Mouse (Mus musculus) heart, embryonic 10.5 days (tissue): ENCODE data around the gene Gm20388. TPM values are rescaled to one million over a fixed set of nuclear protein-coding genes. Genes with fewer than 3 reads are reported as not detected.
A peak's percentile ranks its signal among the peaks of the same experiment; 100 is the strongest.

Experiments used
- DNase-seq: peaks from one replicate; pipeline ENCODE4 v3.0.0-alpha.2; 2017; ENCODE audit warnings: low spot score
- H3K27ac ChIP-seq: fragments of 300-500 bp; sonication (generic); 2 replicates; pipeline ENCODE4 v1.5.1; 2016; ENCODE audit warnings: mild to moderate bottlenecking
- H3K27me3 ChIP-seq: fragments of 300-500 bp; sonication (generic); 2 replicates; pipeline ENCODE4 v1.6.1; 2016; ENCODE audit warnings: mild to moderate bottlenecking; ENCODE audit not compliant: poor library complexity, insufficient read depth, severe bottlenecking
- H3K36me3 ChIP-seq: fragments of 300-500 bp; sonication (generic); 2 replicates; pipeline ENCODE4 v1.6.1; 2016; ENCODE audit warnings: mild to moderate bottlenecking, moderate library complexity
- H3K4me1 ChIP-seq: fragments of 300-500 bp; sonication (generic); 2 replicates; pipeline ENCODE4 v1.6.1; 2016; ENCODE audit warnings: mild to moderate bottlenecking
- H3K4me3 ChIP-seq: fragments of 300-500 bp; sonication (generic); 2 replicates; pipeline ENCODE4 v1.5.1; 2016; ENCODE audit warnings: mild to moderate bottlenecking, moderate library complexity
- H3K9me3 ChIP-seq: fragments of 300-500 bp; sonication (generic); 2 replicates; pipeline ENCODE4 v1.6.1; 2016; ENCODE audit warnings: mild to moderate bottlenecking, moderate library complexity
- WGBS: fragments of 180-500 bp; shearing (Covaris S2); methylation state at CpG from one replicate; pipeline ENCODE4 v1.1.7; 2016; 5-methylcytosine and 5-hydroxymethylcytosine counted together
- polyA plus RNA-seq: library from polyadenylated mRNA; unstranded; fragments of >200 nt; fragmentation: Nextera tagmentation; extraction: Ambion mirVana; gene quantifications from 2 replicates; pipeline ENCODE4 v1.2.1, GENCODE M21; 2016

The Gm20388 gene
- polyA plus RNA-seq, 1 experiment from 2014 or later: 4.5 TPM

DNA sequence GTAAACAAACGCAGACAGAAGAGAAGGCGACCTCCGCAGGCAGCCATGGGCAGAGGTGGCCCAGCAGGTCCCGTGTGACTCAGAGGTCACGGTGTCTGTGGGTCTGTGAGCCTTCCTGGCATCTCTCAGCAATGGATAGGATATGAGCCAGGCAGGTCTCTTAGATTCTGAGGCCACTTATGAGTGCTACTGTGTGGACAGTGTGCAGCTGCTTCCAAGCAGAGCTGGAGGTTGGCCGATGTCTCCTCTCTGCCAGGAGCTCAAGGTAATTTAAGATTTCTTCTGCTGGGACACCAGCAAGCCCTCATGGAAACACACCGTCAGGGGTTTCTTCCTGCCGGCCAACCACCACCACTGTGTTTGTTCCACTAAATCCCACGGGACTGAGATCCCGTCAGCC lies 4397.1 kb downstream of the Gm20388 start:
- Histone ChIP-seq H3K27me3 (no peaks in the 10 kb centered on the region), H3K36me3 (peaks cover 34% of the 10 kb centered on the region; the same call in 1 of the 2 replicates), H3K27ac (no peak overlapping the region), H3K4me1 (peaks cover 54% of the 10 kb centered on the region), H3K9me3 (no peaks in the 10 kb centered on the region), H3K4me3 (no peak overlapping the region)
- 88% methylated on average over 10 of the region's 10 CpGs for WGBS
- DNase-seq: no peak

DNA sequence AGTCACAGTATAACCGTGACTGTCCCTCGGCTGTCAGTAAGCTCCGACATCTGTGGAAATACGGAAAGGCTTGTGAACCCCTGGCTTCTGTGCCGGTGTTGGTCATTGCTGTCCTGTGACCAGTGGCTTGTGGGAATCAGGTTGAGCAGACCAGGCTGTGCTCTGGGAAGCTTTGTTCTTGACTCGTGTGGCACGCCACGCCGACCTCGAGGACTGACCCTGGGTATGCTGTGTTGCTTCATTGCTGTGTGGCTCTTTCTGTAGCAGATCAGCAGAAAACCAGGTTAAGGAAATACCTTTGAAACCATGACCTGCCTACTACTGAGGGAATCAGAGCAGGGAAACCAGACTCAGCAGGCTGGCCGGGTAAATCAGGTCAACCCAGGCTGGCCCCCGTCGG lies 4399.9 kb downstream of the Gm20388 start:
- no peak for DNase-seq
- Histone ChIP-seq H3K27ac (no peak overlapping the region), H3K9me3 (no peaks in the 10 kb centered on the region), H3K4me1 (peaks cover 50% of the 10 kb centered on the region), H3K4me3 (no peak overlapping the region), H3K36me3 (peaks cover 31% of the 10 kb centered on the region; the same call in 1 of the 2 replicates), H3K27me3 (no peaks in the 10 kb centered on the region)
- WGBS: 86% methylated on average over 13 of the region's 13 CpGs

DNA sequence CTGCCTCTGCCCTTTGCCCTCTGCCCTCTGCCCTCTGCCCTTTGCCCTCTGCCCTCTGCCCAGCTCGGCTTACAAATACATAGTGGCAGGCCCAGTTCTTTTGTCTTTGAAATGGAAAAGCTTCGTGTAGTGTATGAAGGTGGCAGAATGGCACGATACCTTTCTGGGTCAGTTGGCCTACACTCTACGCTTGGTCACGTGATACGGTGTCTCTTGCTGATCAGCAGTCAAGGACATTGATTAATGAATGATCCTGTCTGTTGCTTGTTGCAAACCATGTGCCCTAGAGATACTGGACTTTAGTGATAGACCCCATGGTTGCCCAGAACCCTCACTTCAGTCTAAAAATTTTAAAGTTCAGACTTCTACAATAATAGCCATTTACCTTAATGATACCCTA lies 4400.5 kb downstream of the Gm20388 start:
- H3K27ac ChIP-seq: no peak overlapping the region
- H3K36me3 ChIP-seq: peaks cover 26% of the 10 kb centered on the region; the same call in 1 of the 2 replicates
- H3K9me3 ChIP-seq: no peaks in the 10 kb centered on the region
- peaks cover 50% of the 10 kb centered on the region for H3K4me1 ChIP-seq
- no peak for DNase-seq
- H3K4me3 ChIP-seq: no peak overlapping the region
- H3K27me3 ChIP-seq: no peaks in the 10 kb centered on the region
- WGBS: 87% methylated on average over 6 of the region's 6 CpGs

DNA sequence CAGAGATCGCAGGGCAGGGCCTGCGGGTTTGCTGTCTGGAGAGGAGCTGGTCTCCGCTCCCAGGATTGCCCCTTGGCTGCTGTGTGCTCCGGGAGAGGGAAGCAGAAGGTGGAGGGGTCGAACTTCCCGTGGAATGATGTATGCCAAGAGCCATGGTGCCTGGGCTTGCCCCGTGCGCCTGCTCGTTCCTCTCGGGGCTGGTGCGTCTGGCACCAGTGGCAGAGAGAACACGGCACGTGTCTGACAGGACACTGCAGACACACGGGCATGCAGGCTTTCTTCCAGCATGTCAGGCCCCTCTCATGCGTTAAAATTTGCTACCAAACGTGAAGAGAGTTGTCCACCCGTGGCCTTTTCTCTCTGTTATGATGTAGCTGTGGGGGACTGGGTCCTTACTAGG lies 4401.1 kb downstream of the Gm20388 start:
- peak overlapping the region; percentile 24; the same call in 1 of the 2 replicates for H3K27ac ChIP-seq
- 89% methylated on average over 17 of the region's 17 CpGs for WGBS

DNA sequence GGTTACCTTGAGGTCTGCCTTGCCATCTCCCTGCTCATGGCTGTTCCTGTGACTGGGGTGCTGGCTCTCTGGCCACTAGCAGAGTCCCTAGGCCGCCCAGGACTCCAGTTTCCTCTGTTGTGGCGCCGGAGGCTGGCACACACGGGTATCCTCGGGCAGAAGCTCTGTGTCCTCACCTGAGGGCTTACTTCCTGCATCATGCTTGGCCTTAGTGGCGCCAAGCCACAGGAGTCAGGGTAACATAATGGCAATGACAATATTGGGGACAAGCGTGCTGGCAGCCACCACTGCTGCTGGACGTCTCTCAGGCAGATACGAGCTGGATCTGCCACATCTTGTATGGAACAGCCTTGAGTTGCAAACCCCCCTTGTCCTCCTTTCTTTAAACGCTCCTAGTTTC lies 4401.6 kb downstream of the Gm20388 start:
- no peak for DNase-seq
- H3K4me1 ChIP-seq: peaks cover 50% of the 10 kb centered on the region
- no peaks in the 10 kb centered on the region for H3K9me3 ChIP-seq
- H3K27ac ChIP-seq: peak overlapping the region; percentile 24; the same call in 1 of the 2 replicates
- no peak overlapping the region for H3K4me3 ChIP-seq
- H3K36me3 ChIP-seq: peaks cover 20% of the 10 kb centered on the region; the same call in 1 of the 2 replicates
- 92% methylated on average over 10 of the region's 10 CpGs for WGBS
- H3K27me3 ChIP-seq: no peaks in the 10 kb centered on the region

More for the DNA sequence above, 4401.1 kb downstream of the Gm20388 start:
- Histone ChIP-seq H3K27me3 (no peaks in the 10 kb centered on the region), H3K4me1 (peaks cover 50% of the 10 kb centered on the region), H3K36me3 (peaks cover 25% of the 10 kb centered on the region; the same call in 1 of the 2 replicates), H3K9me3 (no peaks in the 10 kb centered on the region), H3K4me3 (no peak overlapping the region)
- DNase-seq: no peak

DNA sequence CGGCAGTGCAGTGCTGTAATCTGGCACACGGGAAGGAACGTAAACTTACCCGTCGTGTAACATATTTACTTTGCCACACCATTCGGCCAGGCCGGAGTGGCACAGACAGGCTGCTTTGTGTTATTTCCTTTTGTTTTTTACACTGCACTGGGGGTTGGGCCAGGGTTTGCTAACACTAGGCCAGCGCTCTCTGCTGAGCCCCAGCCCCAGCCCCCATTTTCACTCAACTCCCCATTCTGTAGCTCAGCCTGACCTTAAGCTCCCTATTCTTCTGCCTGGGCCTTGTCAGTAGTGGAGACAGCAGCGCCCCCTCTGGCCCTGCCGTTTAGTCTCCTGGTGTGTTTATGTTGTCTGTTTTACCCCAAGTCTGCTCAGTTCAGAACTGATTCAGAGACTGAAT lies 4404.2 kb downstream of the Gm20388 start:
- no peak for DNase-seq
- Histone ChIP-seq H3K9me3 (no peaks in the 10 kb centered on the region), H3K36me3 (peaks cover 7% of the 10 kb centered on the region; the same call in 1 of the 2 replicates), H3K27ac (no peak overlapping the region), H3K4me3 (no peak overlapping the region), H3K27me3 (no peaks in the 10 kb centered on the region), H3K4me1 (peaks cover 58% of the 10 kb centered on the region)
- 61% methylated on average over 10 of the region's 10 CpGs for WGBS

DNA sequence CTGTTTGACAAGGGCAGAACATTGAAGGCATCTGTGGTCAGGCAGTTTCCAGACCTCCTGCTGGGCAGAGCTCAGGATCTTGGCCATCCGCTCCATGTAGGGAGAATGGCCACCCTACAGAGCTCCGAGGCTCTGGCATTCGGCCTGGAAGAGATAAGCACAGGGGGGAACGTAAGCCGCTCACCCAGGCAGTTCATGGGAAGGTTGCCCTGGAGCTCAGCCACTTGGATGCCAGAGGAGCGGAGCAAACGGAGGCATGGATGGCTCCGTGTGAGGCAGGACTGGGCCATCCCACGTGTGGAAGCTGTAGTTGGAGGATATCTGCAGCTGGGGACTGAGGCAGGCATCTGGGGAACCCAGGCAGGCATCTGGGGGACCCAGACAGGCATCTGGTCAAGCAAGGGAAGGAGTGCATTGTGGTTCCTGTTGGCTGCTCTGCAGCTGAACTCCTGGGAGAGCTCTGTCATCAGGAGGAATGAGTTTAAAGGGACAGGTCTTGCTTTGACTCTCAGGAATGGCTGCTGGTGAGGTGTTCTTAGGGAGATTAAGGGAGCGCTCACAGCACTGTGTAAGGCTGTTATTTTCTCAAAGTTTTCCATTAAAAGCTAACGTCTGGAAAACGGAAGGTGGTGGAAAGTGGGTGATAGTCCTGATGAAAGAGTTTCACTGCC lies 4406.0 kb downstream of the Gm20388 start:
- no peaks in the 10 kb centered on the region for H3K27me3 ChIP-seq
- no peaks in the 10 kb centered on the region; the same call in 1 of the 2 replicates for H3K36me3 ChIP-seq
- 26% methylated on average over 12 of the region's 12 CpGs for WGBS
- peak overlapping the region; percentile 80 for H3K27ac ChIP-seq
- H3K4me1 ChIP-seq: peaks cover 59% of the 10 kb centered on the region
- H3K4me3 ChIP-seq: peak overlapping the region; percentile 40
- DNase-seq: no peak
- no peaks in the 10 kb centered on the region for H3K9me3 ChIP-seq

DNA sequence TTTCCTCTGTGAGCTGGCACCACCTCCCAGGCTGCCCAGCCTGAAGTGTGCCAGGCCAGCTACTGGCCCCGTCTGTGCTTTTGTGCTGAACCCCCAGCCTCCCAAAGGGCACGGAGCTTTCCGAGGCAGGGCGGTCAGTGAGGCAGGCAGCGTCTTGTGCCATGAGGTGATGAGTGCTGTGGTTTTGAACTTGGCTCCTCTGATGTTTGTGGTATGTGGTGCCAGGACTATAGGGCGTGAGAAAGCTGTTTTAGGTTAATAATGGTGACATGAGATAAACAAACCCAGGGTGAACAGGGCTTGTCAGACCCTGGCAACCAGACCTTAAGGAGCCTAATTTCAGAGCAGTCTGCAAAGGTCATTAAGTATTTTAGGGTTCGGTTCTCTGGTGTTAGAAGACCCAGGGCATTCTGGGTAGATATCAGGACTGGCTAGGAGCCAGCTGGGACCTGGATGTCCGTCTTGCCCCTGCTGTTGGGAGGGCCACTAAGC lies 4406.6 kb downstream of the Gm20388 start:
- H3K36me3 ChIP-seq: peaks cover under 1% of the 10 kb centered on the region; the same call in 1 of the 2 replicates
- no peak overlapping the region for H3K4me3 ChIP-seq
- H3K27me3 ChIP-seq: no peaks in the 10 kb centered on the region
- H3K9me3 ChIP-seq: no peaks in the 10 kb centered on the region
- peak overlapping the region; percentile 80 for H3K27ac ChIP-seq
- peaks cover 61% of the 10 kb centered on the region for H3K4me1 ChIP-seq
- 51% methylated on average over 8 of the region's 8 CpGs for WGBS
- no peak for DNase-seq

DNA sequence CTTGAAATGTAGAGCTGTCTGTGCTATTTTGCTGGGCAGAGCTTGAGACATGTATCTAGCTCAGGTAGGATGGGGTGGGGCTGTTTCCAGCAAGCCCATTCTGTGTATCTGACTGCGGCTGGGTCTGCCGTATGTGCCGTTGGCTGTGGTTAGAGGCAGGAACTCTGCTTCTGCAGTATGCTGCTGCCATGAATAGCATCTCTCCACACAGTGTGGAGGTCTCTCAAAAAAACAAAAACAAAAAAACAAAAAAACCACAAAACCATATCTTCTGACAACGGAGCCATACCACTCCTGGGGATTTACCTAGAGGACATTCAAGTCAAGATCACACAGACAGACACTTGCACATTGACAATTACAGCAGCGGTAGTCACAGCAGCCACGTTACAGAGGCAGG lies 4407.2 kb downstream of the Gm20388 start:
- Histone ChIP-seq H3K36me3 (peaks cover 6% of the 10 kb centered on the region; the same call in 1 of the 2 replicates), H3K27me3 (no peaks in the 10 kb centered on the region), H3K4me1 (peaks cover 61% of the 10 kb centered on the region), H3K4me3 (no peak overlapping the region), H3K27ac (no peak overlapping the region), H3K9me3 (no peaks in the 10 kb centered on the region)
- 72% methylated on average over 6 of the region's 6 CpGs for WGBS
- no peak for DNase-seq

DNA sequence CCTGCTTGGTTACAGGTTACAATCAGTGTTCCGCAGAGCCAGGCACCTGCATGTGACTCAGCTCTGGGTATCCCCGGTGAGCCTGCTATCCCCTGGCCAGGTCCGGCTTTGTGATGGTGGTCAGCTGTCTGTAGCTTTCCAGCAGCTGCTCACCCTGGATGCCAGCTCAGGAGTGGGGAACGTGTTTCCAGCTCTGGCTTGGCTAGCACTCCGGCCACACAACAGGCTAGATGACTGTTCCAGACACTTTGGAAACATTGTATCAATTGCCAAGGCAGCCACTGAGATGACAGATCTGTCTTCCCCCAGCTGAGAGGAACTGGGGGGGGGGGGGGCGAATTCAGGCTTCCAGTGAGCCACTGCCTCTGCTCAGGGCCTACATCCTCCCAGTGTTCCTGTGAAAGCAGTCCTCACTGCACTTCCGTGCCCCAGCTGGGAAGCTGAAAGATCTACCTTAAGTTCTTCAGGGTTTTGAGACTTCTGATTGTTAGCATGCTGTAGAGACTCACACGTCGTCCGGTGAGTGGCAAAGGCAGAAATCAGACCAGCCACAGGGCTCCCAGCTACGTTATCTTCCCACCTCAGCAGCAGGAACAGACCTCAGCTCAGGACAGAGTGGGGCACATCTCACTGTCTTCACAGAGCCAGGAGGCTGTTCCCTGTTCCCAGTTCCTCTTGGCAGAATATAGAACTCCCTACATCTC lies 4408.1 kb downstream of the Gm20388 start:
- H3K9me3 ChIP-seq: no peaks in the 10 kb centered on the region
- DNase-seq: no peak
- H3K27me3 ChIP-seq: no peaks in the 10 kb centered on the region
- peak overlapping the region; percentile 47; the same call in 1 of the 2 replicates for H3K27ac ChIP-seq
- WGBS: 46% methylated on average over 11 of the region's 11 CpGs
- H3K36me3 ChIP-seq: peaks cover 16% of the 10 kb centered on the region
- H3K4me1 ChIP-seq: peaks cover 57% of the 10 kb centered on the region
- no peak overlapping the region for H3K4me3 ChIP-seq

DNA sequence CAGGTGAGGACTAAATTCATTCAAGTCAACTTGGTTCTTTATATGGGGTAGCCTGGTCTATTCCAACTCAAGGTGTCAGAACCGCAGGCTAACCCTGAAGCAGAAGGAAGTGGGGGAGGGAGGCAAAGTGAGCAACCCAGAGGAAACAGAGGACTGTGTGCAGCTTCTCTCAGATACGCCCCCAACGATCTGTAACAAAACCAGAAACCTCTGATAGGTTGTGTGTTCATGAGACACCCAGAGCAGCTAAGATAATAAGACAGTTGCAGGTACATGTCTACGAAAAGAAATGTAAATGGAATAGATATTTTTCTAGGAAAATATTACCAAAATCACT lies 4408.6 kb downstream of the Gm20388 start:
- Histone ChIP-seq H3K9me3 (no peaks in the 10 kb centered on the region), H3K4me1 (peaks cover 54% of the 10 kb centered on the region), H3K36me3 (peaks cover 21% of the 10 kb centered on the region), H3K27ac (no peak overlapping the region), H3K27me3 (no peaks in the 10 kb centered on the region), H3K4me3 (no peak overlapping the region)
- DNase-seq: no peak
- WGBS: 71% methylated on average over 4 of the region's 4 CpGs

DNA sequence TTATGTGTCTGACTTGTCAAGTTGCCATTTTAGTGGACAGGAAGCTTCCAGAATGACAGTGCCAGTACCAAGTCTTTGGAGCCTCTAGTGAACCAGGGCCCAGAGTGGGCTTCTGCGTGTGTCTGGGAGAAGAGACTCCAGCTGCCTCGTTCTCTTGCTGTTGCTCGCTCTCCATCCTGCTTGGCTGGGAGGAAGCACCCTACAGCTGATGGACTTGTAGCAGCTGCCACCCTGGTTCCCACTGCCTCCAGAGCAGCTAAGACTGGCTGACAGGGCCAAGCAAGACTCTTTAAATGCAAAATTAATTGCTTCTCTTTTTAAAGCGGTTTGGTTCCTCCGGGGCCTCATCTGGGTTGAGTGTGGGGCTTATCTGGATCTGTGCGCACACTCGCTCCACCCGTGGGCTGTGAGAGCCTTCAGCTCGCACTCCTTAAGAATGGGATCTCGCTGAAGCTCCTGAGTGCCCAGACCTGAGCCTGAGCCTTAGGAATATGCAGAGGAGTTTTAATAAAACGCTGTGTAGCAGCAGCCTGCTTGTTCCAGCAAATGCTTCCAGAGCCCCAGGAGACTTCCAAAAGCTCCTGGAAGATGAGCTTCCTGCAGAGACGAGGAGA lies 4410.7 kb downstream of the Gm20388 start:
- 64% methylated on average over 12 of the region's 12 CpGs for WGBS
- Histone ChIP-seq H3K4me1 (peaks cover 36% of the 10 kb centered on the region), H3K36me3 (peaks cover 41% of the 10 kb centered on the region), H3K4me3 (no peak overlapping the region), H3K27me3 (no peaks in the 10 kb centered on the region), H3K9me3 (no peaks in the 10 kb centered on the region), H3K27ac (no peak overlapping the region)
- DNase-seq: no peak

DNA sequence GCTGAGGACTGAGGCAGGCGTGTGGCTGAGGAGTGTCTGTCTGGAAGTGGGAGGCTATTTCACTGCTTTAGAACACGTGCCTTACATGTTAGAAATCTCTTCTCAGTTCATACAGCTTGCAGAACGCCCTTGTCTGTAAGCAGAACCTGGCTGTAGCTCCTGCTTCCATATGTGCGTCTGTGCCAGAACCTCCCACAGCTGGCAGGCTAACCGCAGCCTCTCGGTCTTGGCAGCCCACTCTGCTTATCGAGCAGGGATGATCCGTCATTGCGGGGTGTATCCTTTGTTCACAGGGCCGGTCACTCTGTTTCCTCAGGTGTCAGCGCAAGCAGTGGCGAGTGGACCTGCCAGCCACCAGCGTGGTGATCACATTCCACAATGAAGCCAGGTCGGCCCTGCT lies 4412.7 kb downstream of the Gm20388 start:
- DNase-seq: no peak
- Histone ChIP-seq H3K4me1 (peaks cover 21% of the 10 kb centered on the region), H3K9me3 (no peaks in the 10 kb centered on the region), H3K27me3 (no peaks in the 10 kb centered on the region), H3K27ac (no peak overlapping the region), H3K4me3 (no peak overlapping the region), H3K36me3 (peaks cover 60% of the 10 kb centered on the region)
- 92% methylated on average over 14 of the region's 14 CpGs for WGBS
